Mouse (Mus musculus) stomach, postnatal 0 days (tissue): ENCODE data around the gene Epyc.

ENCODE experiments used
- CTCF ChIP-seq: IDR thresholded peaks from 2 replicates; pipeline ENCODE4 v1.5.1; 2016; ENCODE audit warnings: antibody characterized with exemption, low read depth, mild to moderate bottlenecking, moderate library complexity
- EP300 ChIP-seq: optimal IDR thresholded peaks from 2 replicates; pipeline ENCODE3; 2016; ENCODE audit warnings: antibody characterized with exemption

GRCm38 (mm10) chr10:97625116-97625515 is 18.8 kb upstream of the Epyc start:
- TF ChIP-seq CTCF (no peak), EP300 (no peak)
